Mouse (Mus musculus) limb, embryonic 11.5 days (tissue): ENCODE results near the gene Gm20765. TPM values are rescaled to one million over a fixed set of nuclear protein-coding genes. Genes with fewer than 3 reads are reported as not detected.
"Not testable (repeated sequence)": the region's sequence is repeated elsewhere in the genome, so short reads cannot be mapped to it uniquely, and the experiment has no call there.

Experiments used
- ATAC-seq: fragments of 200-750 bp; cut with Nextera tagmentation; 2 replicates; pipeline ENCODE4 v1.8.0; 2017; ENCODE audit warnings: low read depth; ENCODE audit not compliant: insufficient number of reproducible peaks, low FRiP score, low TSS enrichment
- DNase-seq: peaks from one replicate; pipeline ENCODE4 v3.0.0-alpha.2; 2015; ENCODE audit warnings: low spot score
- H3K27ac ChIP-seq: fragments of 300-500 bp; sonication (generic); replicated peaks from 2 replicates; pipeline ENCODE4 v1.5.1; 2014; ENCODE audit warnings: low read depth, mild to moderate bottlenecking, low read length
- H3K27me3 ChIP-seq: fragments of 300-500 bp; sonication (generic); 2 replicates; pipeline ENCODE4 v1.6.1; 2014; ENCODE audit warnings: mild to moderate bottlenecking, low read length, mixed read lengths; ENCODE audit not compliant: control insufficient read depth, insufficient read depth
- H3K36me3 ChIP-seq: fragments of 300-500 bp; sonication (generic); 2 replicates; pipeline ENCODE4 v1.6.1; 2014; ENCODE audit warnings: mild to moderate bottlenecking, low read length, moderate library complexity, mixed read lengths; ENCODE audit not compliant: control insufficient read depth, insufficient read depth
- H3K4me1 ChIP-seq: fragments of 300-500 bp; sonication (generic); 2 replicates; pipeline ENCODE4 v1.6.1; 2014; ENCODE audit warnings: low read length, mixed read lengths; ENCODE audit not compliant: control insufficient read depth, insufficient read depth
- H3K4me2 ChIP-seq: fragments of 300-500 bp; sonication (generic); 2 replicates; pipeline ENCODE4 v1.6.1; 2014; ENCODE audit warnings: low read depth, mild to moderate bottlenecking, moderate library complexity; ENCODE audit not compliant: severe bottlenecking
- H3K4me3 ChIP-seq: fragments of 300-500 bp; sonication (generic); 2 replicates; pipeline ENCODE4 v1.5.1; 2014; ENCODE audit warnings: low read depth, low read length
- H3K9ac ChIP-seq: fragments of 300-500 bp; sonication (generic); 2 replicates; pipeline ENCODE4 v1.6.1; 2014; ENCODE audit warnings: mild to moderate bottlenecking, low read length
- H3K9me3 ChIP-seq: fragments of 300-500 bp; sonication (generic); 2 replicates; pipeline ENCODE4 v1.6.1; 2016; ENCODE audit warnings: low read length; ENCODE audit not compliant: control insufficient read depth
- WGBS: fragments of 180-500 bp; shearing (Covaris S2); extraction: QIAGEN DNeasy Blood & Tissue Kit; methylation state at CpG from one replicate; pipeline ENCODE4 v1.1.7; 2014; 5-methylcytosine and 5-hydroxymethylcytosine counted together
- polyA plus RNA-seq: library from polyadenylated mRNA; unstranded; fragments of >200 nt; fragmentation: Nextera tagmentation; extraction: Ambion mirVana; gene quantifications from 2 replicates; pipeline ENCODE4 v1.2.1, GENCODE M21; 2014

Gene Gm20765
- not detected in 2 replicates for polyA plus RNA-seq

- not testable (repeated sequence) for H3K27ac ChIP-seq, H3K9ac ChIP-seq, ATAC-seq, H3K27me3 ChIP-seq, DNase-seq, H3K4me1 ChIP-seq, H3K4me3 ChIP-seq, H3K4me2 ChIP-seq, H3K36me3 ChIP-seq, H3K9me3 ChIP-seq
- no CpG with 5 or more reads among the region's 3 CpGs for WGBS
Measured at GRCm38 (mm10) chr10:104185233-104185632, at the start of gene Gm20765. Gene Gm20765, plus strand, starts transcription at chr10:104185533.

DNA sequence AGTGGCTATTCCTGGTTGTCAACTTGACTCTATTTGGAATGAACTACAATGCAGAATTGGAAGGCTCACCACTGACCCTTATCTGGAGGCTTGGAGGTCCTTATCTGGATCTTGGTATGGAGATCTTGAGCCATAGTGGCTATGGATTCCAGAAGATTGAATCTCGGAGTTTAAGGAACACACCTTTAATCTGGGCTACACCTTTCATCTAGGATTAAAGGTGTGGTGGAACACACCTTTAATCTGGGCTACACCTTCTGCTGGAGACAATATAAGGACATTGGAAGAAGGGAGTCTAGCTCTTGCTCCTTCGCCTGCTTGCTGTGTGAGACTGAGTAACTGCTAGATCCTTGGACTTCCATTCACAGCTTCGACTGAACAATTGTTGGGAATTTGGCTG lies 42.6 kb upstream of the Gm20765 start, which contains the start of gene Gm21293:
Gm21293 (plus strand) TSS at position 301 of the 400 bp plus-strand sequence.
- not testable (repeated sequence) for H3K4me3 ChIP-seq, H3K4me1 ChIP-seq, H3K27me3 ChIP-seq, ATAC-seq, H3K27ac ChIP-seq, H3K36me3 ChIP-seq, DNase-seq, H3K4me2 ChIP-seq, H3K9me3 ChIP-seq, H3K9ac ChIP-seq
- WGBS = no CpG with 5 or more reads among the region's 3 CpGs

DNA sequence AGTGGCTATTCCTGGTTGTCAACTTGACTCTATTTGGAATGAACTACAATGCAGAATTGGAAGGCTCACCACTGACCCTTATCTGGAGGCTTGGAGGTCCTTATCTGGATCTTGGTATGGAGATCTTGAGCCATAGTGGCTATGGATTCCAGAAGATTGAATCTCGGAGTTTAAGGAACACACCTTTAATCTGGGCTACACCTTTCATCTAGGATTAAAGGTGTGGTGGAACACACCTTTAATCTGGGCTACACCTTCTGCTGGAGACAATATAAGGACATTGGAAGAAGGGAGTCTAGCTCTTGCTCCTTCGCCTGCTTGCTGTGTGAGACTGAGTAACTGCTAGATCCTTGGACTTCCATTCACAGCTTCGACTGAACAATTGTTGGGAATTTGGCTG lies 34.1 kb upstream of the Gm20765 start, which contains the start of gene Gm6763:
Gm6763 (plus strand) TSS at position 301 of the 400 bp plus-strand sequence.
- not testable (repeated sequence) for H3K36me3 ChIP-seq, H3K27me3 ChIP-seq, H3K4me3 ChIP-seq, H3K9ac ChIP-seq, H3K4me2 ChIP-seq, H3K27ac ChIP-seq, ATAC-seq, DNase-seq, H3K4me1 ChIP-seq, H3K9me3 ChIP-seq
- WGBS = no CpG with 5 or more reads among the region's 3 CpGs

DNA sequence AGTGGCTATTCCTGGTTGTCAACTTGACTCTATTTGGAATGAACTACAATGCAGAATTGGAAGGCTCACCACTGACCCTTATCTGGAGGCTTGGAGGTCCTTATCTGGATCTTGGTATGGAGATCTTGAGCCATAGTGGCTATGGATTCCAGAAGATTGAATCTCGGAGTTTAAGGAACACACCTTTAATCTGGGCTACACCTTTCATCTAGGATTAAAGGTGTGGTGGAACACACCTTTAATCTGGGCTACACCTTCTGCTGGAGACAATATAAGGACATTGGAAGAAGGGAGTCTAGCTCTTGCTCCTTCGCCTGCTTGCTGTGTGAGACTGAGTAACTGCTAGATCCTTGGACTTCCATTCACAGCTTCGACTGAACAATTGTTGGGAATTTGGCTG lies 25.6 kb upstream of the Gm20765 start, which contains the start of gene Gm8764:
Gm8764 (plus strand) TSS at position 301 of the 400 bp plus-strand sequence.
- H3K27ac ChIP-seq, H3K9me3 ChIP-seq, H3K4me1 ChIP-seq, ATAC-seq, H3K9ac ChIP-seq, H3K4me2 ChIP-seq, H3K4me3 ChIP-seq, DNase-seq, H3K36me3 ChIP-seq, H3K27me3 ChIP-seq: not testable (repeated sequence)
- WGBS = no CpG with 5 or more reads among the region's 3 CpGs

DNA sequence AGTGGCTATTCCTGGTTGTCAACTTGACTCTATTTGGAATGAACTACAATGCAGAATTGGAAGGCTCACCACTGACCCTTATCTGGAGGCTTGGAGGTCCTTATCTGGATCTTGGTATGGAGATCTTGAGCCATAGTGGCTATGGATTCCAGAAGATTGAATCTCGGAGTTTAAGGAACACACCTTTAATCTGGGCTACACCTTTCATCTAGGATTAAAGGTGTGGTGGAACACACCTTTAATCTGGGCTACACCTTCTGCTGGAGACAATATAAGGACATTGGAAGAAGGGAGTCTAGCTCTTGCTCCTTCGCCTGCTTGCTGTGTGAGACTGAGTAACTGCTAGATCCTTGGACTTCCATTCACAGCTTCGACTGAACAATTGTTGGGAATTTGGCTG lies 17.1 kb upstream of the Gm20765 start, which contains the start of gene Gm21304:
Gm21304 (plus strand) TSS at position 301 of the 400 bp plus-strand sequence.
- not testable (repeated sequence) for H3K27me3 ChIP-seq, DNase-seq, ATAC-seq, H3K9me3 ChIP-seq, H3K36me3 ChIP-seq, H3K4me2 ChIP-seq, H3K9ac ChIP-seq, H3K27ac ChIP-seq, H3K4me3 ChIP-seq, H3K4me1 ChIP-seq
- no CpG with 5 or more reads among the region's 3 CpGs for WGBS

DNA sequence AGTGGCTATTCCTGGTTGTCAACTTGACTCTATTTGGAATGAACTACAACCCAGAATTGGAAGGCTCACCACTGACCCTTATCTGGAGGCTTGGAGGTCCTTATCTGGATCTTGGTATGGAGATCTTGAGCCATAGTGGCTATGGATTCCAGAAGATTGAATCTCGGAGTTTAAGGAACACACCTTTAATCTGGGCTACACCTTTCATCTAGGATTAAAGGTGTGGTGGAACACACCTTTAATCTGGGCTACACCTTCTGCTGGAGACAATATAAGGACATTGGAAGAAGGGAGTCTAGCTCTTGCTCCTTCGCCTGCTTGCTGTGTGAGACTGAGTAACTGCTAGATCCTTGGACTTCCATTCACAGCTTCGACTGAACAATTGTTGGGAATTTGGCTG lies 8.6 kb upstream of the Gm20765 start, which contains the start of gene Gm21312:
Gm21312 (plus strand) TSS at position 301 of the 400 bp plus-strand sequence.
- no CpG with 5 or more reads among the region's 3 CpGs for WGBS
- H3K36me3 ChIP-seq, H3K4me1 ChIP-seq, H3K9ac ChIP-seq, H3K27ac ChIP-seq, H3K27me3 ChIP-seq, H3K9me3 ChIP-seq, H3K4me2 ChIP-seq, ATAC-seq, DNase-seq, H3K4me3 ChIP-seq: not testable (repeated sequence)

GRCm38 (mm10) chr10:104193742-104194141 lies 8.4 kb downstream of the Gm20765 start, which contains the start of gene Gm4340:
Gene Gm4340, plus strand, starts transcription at chr10:104194042.
- not testable (repeated sequence) for H3K9me3 ChIP-seq
- WGBS = no CpG with 5 or more reads among the region's 3 CpGs

GRCm38 (mm10) chr10:104209655-104210054 lies 24.3 kb downstream of the Gm20765 start:
- DNase-seq = no peak
- no peaks in the 10 kb centered on the region for H3K36me3 ChIP-seq
- H3K4me3 ChIP-seq = no peak overlapping the region
- no peak overlapping the region for H3K4me2 ChIP-seq
- no peak for ATAC-seq
- no peak overlapping the region for H3K9ac ChIP-seq
- H3K4me1 ChIP-seq = no peaks in the 10 kb centered on the region
- WGBS = 87% methylated on average over 1 of the region's 1 CpGs
- no peaks in the 10 kb centered on the region for H3K27me3 ChIP-seq
- H3K27ac ChIP-seq = no peak overlapping the region
- no peaks in the 10 kb centered on the region for H3K9me3 ChIP-seq

More at GRCm38 (mm10) chr10:104193742-104194141, 8.4 kb downstream of the Gm20765 start, which contains the start of gene Gm4340:
- H3K4me3 ChIP-seq, H3K4me1 ChIP-seq, DNase-seq, H3K27ac ChIP-seq, H3K27me3 ChIP-seq, ATAC-seq, H3K36me3 ChIP-seq, H3K9ac ChIP-seq, H3K4me2 ChIP-seq: not testable (repeated sequence)
